Mouse (Mus musculus) forebrain, embryonic 10.5 days (tissue): ENCODE data around the gene Park7. TPM values are rescaled to one million over a fixed set of nuclear protein-coding genes. Genes with fewer than 3 reads are reported as not detected.
"Not testable (repeated sequence)": the region's sequence is repeated elsewhere in the genome, so short reads cannot be mapped to it uniquely, and the experiment has no call there.

ENCODE experiments used
- DNase-seq: peaks from one replicate; pipeline ENCODE4 v3.0.0-alpha.2; 2017; ENCODE audit warnings: low spot score; ENCODE audit errors: extremely low spot score
- H3K27ac ChIP-seq: fragments of 300-500 bp; sonication (generic); 2 replicates; pipeline ENCODE4 v1.5.1; 2016; ENCODE audit warnings: mild to moderate bottlenecking
- H3K27me3 ChIP-seq: fragments of 300-500 bp; sonication (generic); 2 replicates; pipeline ENCODE4 v1.6.1; 2016; ENCODE audit warnings: mild to moderate bottlenecking; ENCODE audit not compliant: poor library complexity, severe bottlenecking
- H3K36me3 ChIP-seq: fragments of 300-500 bp; sonication (generic); replicated peaks from 2 replicates; pipeline ENCODE4 v1.6.1; 2016; ENCODE audit warnings: mild to moderate bottlenecking, moderate library complexity
- H3K4me1 ChIP-seq: fragments of 300-500 bp; sonication (generic); 2 replicates; pipeline ENCODE4 v1.6.1; 2016
- H3K4me3 ChIP-seq: fragments of 300-500 bp; sonication (generic); 2 replicates; pipeline ENCODE4 v1.5.1; 2016; ENCODE audit warnings: mild to moderate bottlenecking, moderate library complexity
- H3K9me3 ChIP-seq: fragments of 300-500 bp; sonication (generic); 2 replicates; pipeline ENCODE4 v1.6.1; 2016; ENCODE audit warnings: mild to moderate bottlenecking, moderate library complexity
- WGBS: fragments of 180-500 bp; shearing (Covaris S2); methylation state at CpG from one replicate; pipeline ENCODE4 v1.1.7; 2016; 5-methylcytosine and 5-hydroxymethylcytosine counted together
- polyA plus RNA-seq: library from polyadenylated mRNA; unstranded; fragments of >200 nt; fragmentation: Nextera tagmentation; extraction: Ambion mirVana; gene quantifications from 2 replicates; pipeline ENCODE4 v1.2.1, GENCODE M21; 2016

Gene Park7
- polyA plus RNA-seq, 1 experiment from 2014 or later: 502 TPM

- H3K9me3 ChIP-seq: no peaks in the 10 kb centered on the region
- no peak for DNase-seq
- peaks cover 17% of the 10 kb centered on the region for H3K4me1 ChIP-seq
- no peak overlapping the region for H3K27ac ChIP-seq
- H3K4me3 ChIP-seq: no peak overlapping the region
- H3K36me3 ChIP-seq: no peaks in the 10 kb centered on the region
- H3K27me3 ChIP-seq: no peaks in the 10 kb centered on the region
- WGBS: 77% methylated on average over 4 of the region's 4 CpGs
Observed at GRCm38 (mm10) chr4:150888492-150888891, 25.7 kb downstream of the Park7 start.

- WGBS: 79% methylated on average over 5 of the region's 5 CpGs
- H3K4me3 ChIP-seq: no peak overlapping the region
- no peak for DNase-seq
Observed at GRCm38 (mm10) chr4:150887903-150888302, 26.3 kb downstream of the Park7 start.

GRCm38 (mm10) chr4:150882632-150883031 lies 31.6 kb downstream of the Park7 start:
- H3K27me3 ChIP-seq: no peaks in the 10 kb centered on the region
- no peak overlapping the region for H3K27ac ChIP-seq
- peaks cover 28% of the 10 kb centered on the region for H3K9me3 ChIP-seq
- no peak for DNase-seq
- H3K4me3 ChIP-seq: no peak overlapping the region
- no peaks in the 10 kb centered on the region for H3K4me1 ChIP-seq
- 0 out of 2 replicates have a peak, but pooled peaks cover 4% of the 10 kb centered on the region for H3K36me3 ChIP-seq
- WGBS: 87% methylated on average over 5 of the region's 5 CpGs

More at GRCm38 (mm10) chr4:150887903-150888302, 26.3 kb downstream of the Park7 start:
- Histone ChIP-seq H3K27ac (no peak overlapping the region), H3K36me3 (no peaks in the 10 kb centered on the region), H3K4me1 (peaks cover 17% of the 10 kb centered on the region), H3K9me3 (no peaks in the 10 kb centered on the region), H3K27me3 (no peaks in the 10 kb centered on the region)

- Histone ChIP-seq H3K36me3 (0 out of 2 replicates have a peak, but pooled peaks cover 4% of the 10 kb centered on the region), H3K27ac (no peak overlapping the region), H3K4me1 (peaks cover 10% of the 10 kb centered on the region), H3K27me3 (no peaks in the 10 kb centered on the region), H3K4me3 (no peak overlapping the region), H3K9me3 (peaks cover 28% of the 10 kb centered on the region)
- WGBS: 88% methylated on average over 5 of the region's 5 CpGs
- DNase-seq: no peak
Observed at GRCm38 (mm10) chr4:150880364-150880763, 33.9 kb downstream of the Park7 start.

- DNase-seq: no peak
- Histone ChIP-seq H3K9me3 (peaks cover 28% of the 10 kb centered on the region), H3K4me3 (no peak overlapping the region), H3K27ac (no peak overlapping the region), H3K36me3 (0 out of 2 replicates have a peak, but pooled peaks cover 4% of the 10 kb centered on the region), H3K27me3 (no peaks in the 10 kb centered on the region), H3K4me1 (peaks cover 10% of the 10 kb centered on the region)
- WGBS: 95% methylated on average over 22 of the region's 22 CpGs
Observed at GRCm38 (mm10) chr4:150879631-150880030, 34.6 kb downstream of the Park7 start.

DNA sequence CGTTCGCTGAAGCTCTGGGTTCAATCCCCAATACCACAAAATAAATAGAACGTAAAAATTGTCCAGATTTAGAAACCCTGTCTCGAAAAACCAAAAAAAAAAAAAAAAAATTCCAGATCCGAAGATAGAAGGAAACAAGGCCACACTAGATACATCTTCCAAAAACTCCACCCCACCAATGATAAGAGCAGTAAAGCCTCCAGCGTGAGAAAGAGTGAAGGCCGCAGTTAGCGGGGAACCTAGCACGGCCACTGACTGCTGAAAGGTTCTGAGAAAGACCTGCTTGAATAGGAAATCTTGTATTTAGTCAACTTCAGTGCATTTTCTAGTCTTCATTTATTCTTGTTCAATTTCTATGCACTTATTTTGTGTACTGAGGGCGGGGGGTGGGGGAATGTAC lies 38.8 kb downstream of the Park7 start:
- Histone ChIP-seq H3K4me3 (no peak overlapping the region), H3K4me1 (peaks cover 31% of the 10 kb centered on the region), H3K36me3 (0 out of 2 replicates have a peak, but pooled peaks cover 4% of the 10 kb centered on the region), H3K27me3 (no peaks in the 10 kb centered on the region), H3K27ac (no peak overlapping the region), H3K9me3 (peaks cover 24% of the 10 kb centered on the region)
- DNase-seq: no peak
- 89% methylated on average over 10 of the region's 10 CpGs for WGBS

DNA sequence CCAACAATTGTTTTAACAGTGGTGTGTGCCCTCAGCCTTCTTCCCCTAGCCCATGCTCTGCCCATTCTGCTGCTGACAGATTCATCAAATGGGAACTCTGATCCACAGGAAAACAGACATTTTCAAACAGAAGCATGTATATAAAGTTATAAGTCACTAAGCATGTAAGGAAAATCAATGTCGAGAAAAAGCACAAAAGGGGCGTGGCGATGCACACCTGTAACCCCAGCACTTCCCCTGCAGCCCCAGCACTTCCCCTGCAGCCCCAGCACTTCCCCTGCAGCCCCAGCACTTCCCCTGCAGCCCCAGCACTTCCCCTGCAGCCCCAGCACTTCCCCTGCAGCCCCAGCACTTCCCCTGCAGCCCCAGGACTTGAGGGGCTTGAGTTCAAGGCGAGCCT lies 39.8 kb downstream of the Park7 start:
- Histone ChIP-seq H3K9me3 (peaks cover 14% of the 10 kb centered on the region), H3K4me1 (peaks cover 37% of the 10 kb centered on the region)
- not testable (repeated sequence) for DNase-seq, H3K4me3 ChIP-seq, H3K27me3 ChIP-seq, H3K27ac ChIP-seq, H3K36me3 ChIP-seq
- WGBS: 84% methylated on average over 4 of the region's 4 CpGs

GRCm38 (mm10) chr4:150872681-150873080 lies 41.6 kb downstream of the Park7 start:
- no peaks in the 10 kb centered on the region for H3K9me3 ChIP-seq
- no peak for DNase-seq
- H3K4me3 ChIP-seq: no peak overlapping the region
- H3K4me1 ChIP-seq: peaks cover 38% of the 10 kb centered on the region
- 0 out of 2 replicates have a peak overlapping the region, but pooled peaks have one; percentile 74 for H3K27ac ChIP-seq
- no peaks in the 10 kb centered on the region for H3K27me3 ChIP-seq
- 81% methylated on average over 8 of the region's 8 CpGs for WGBS
- H3K36me3 ChIP-seq: peaks cover 7% of the 10 kb centered on the region; the same call in 1 of the 2 replicates

GRCm38 (mm10) chr4:150872139-150872651 lies 42.0 kb downstream of the Park7 start:
- WGBS: 47% methylated on average over 9 of the region's 9 CpGs
- Histone ChIP-seq H3K9me3 (no peaks in the 10 kb centered on the region), H3K36me3 (peaks cover 12% of the 10 kb centered on the region), H3K4me1 (peaks cover 38% of the 10 kb centered on the region), H3K27me3 (no peaks in the 10 kb centered on the region), H3K27ac (peak overlapping the region; percentile 74), H3K4me3 (no peak overlapping the region)
- no peak for DNase-seq

DNA sequence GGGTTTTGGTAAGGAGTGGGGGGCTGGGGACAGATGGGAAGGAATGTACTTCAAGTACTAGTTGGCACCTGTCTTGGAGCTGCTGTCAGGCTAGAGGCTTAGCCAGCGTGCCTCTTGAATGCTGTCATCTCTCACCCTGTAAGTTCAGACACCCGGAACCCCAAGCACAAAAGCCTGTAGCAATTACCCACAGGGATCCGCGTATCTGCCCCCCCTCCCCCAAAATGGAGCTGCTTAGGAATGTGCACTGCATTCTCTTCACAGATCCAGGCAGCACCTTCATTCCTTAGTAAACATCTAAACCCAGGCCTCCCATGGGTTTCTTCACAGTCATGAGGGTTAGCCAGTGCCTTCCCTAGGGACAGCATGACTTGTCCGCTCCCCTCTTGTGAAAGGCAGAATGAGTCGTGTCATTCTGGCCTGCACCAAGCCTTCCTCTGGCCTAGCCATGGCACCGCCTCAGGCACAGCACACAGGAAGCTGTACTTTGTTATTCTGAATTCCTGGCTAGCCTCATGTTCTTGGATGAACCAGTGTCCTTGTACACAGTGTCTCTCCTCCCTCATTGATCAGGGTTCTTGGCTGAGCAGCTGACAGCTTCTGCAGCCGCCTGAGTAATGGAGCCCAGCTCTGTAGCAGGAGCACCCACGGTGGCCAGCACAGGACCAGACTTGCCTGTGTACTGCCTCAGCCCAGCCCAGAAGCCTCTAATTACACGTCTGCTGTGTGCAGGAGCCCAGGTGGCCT lies 42.7 kb downstream of the Park7 start:
- H3K9me3 ChIP-seq: no peaks in the 10 kb centered on the region
- H3K27ac ChIP-seq: peak overlapping the region; percentile 74
- H3K36me3 ChIP-seq: peaks cover 18% of the 10 kb centered on the region
- no peak for DNase-seq
- 32% methylated on average over 10 of the region's 10 CpGs for WGBS
- H3K4me1 ChIP-seq: peaks cover 38% of the 10 kb centered on the region
- no peaks in the 10 kb centered on the region for H3K27me3 ChIP-seq
- H3K4me3 ChIP-seq: no peak overlapping the region; the same call in 1 of the 2 replicates

GRCm38 (mm10) chr4:150870963-150871391 lies 43.3 kb downstream of the Park7 start:
- Histone ChIP-seq H3K4me3 (no peak overlapping the region), H3K36me3 (peaks cover 24% of the 10 kb centered on the region), H3K9me3 (no peaks in the 10 kb centered on the region), H3K4me1 (peaks cover 33% of the 10 kb centered on the region), H3K27ac (peak overlapping the region; percentile 74), H3K27me3 (no peaks in the 10 kb centered on the region)
- DNase-seq: no peak
- WGBS: 86% methylated on average over 13 of the region's 13 CpGs

GRCm38 (mm10) chr4:150869276-150870197 lies 44.7 kb downstream of the Park7 start:
- peaks cover 35% of the 10 kb centered on the region for H3K36me3 ChIP-seq
- H3K4me1 ChIP-seq: peaks cover 28% of the 10 kb centered on the region
- no peaks in the 10 kb centered on the region for H3K9me3 ChIP-seq
- no peak overlapping the region for H3K27ac ChIP-seq
- H3K27me3 ChIP-seq: no peaks in the 10 kb centered on the region
- no peak overlapping the region for H3K4me3 ChIP-seq
- no peak for DNase-seq
- 81% methylated on average over 17 of the region's 17 CpGs for WGBS
